Mouse (Mus musculus): Measurements from ENCODE around the gene Gstt3.

The Gstt3 gene

GRCm38 (mm10) chr10:75780769-75781578 lies at the start of gene Gstt3, which contains the start of gene Gm20441:
Gene Gstt3, minus strand, starts transcription at chr10:75781414.
Gene Gm20441, minus strand, starts transcription at chr10:75780954.
- no peak for DNase-seq (ENCODE audit: low read depth, low spot score)

GRCm38 (mm10) chr10:75830275-75830670 lies 49.1 kb upstream of the Gstt3 start:
- no peak for DNase-seq (ENCODE audit: low read depth, low spot score)

- DNase-seq (ENCODE audit: low read depth, low spot score) = no peak
These were observed 48.5 kb upstream of the Gstt3 start for GRCm38 (mm10) chr10:75829529-75830274.

- no peak for DNase-seq (ENCODE audit: low read depth, low spot score)
These were observed 47.3 kb upstream of the Gstt3 start for GRCm38 (mm10) chr10:75828500-75828931.

GRCm38 (mm10) chr10:75827668-75828360 lies 46.6 kb upstream of the Gstt3 start:
- no peak for DNase-seq (ENCODE audit: low read depth, low spot score)

GRCm38 (mm10) chr10:75824530-75824929 lies 43.3 kb upstream of the Gstt3 start:
- DNase-seq (ENCODE audit: low read depth, low spot score) = no peak

- DNase-seq (ENCODE audit: low read depth, low spot score) = no peak
These were observed 42.6 kb upstream of the Gstt3 start for GRCm38 (mm10) chr10:75823782-75824181.

GRCm38 (mm10) chr10:75822443-75822842 lies 41.2 kb upstream of the Gstt3 start, which contains the start of gene Gstt4:
Gene Gstt4, minus strand, starts transcription at chr10:75822543.
- no peak for DNase-seq (ENCODE audit: low read depth, low spot score)

- DNase-seq (ENCODE audit: low read depth, low spot score) = no peak
These were observed 38.7 kb upstream of the Gstt3 start for GRCm38 (mm10) chr10:75819882-75820281.

- no peak for DNase-seq (ENCODE audit: low read depth, low spot score)
These were observed 37.4 kb upstream of the Gstt3 start for GRCm38 (mm10) chr10:75818641-75819040.

- DNase-seq (ENCODE audit: low read depth, low spot score) = no peak
These were observed 23.0 kb upstream of the Gstt3 start for GRCm38 (mm10) chr10:75804217-75804616.

GRCm38 (mm10) chr10:75798176-75798696 lies 17.0 kb upstream of the Gstt3 start, which contains the start of gene Gstt1:
Gene Gstt1, minus strand, starts transcription at chr10:75798584.
- no peak for DNase-seq (ENCODE audit: low read depth, low spot score)

GRCm38 (mm10) chr10:75797619-75798175 lies 16.5 kb upstream of the Gstt3 start:
- no peak for DNase-seq (ENCODE audit: low read depth, low spot score)

- no peak for DNase-seq (ENCODE audit: low read depth, low spot score)
These were observed 15.7 kb upstream of the Gstt3 start for GRCm38 (mm10) chr10:75796731-75797516.

GRCm38 (mm10) chr10:75794880-75795279 lies 13.7 kb upstream of the Gstt3 start:
- no peak for DNase-seq (ENCODE audit: low read depth, low spot score)

- no peak for DNase-seq (ENCODE audit: low read depth, low spot score)
These were observed 9.6 kb upstream of the Gstt3 start for GRCm38 (mm10) chr10:75790773-75791172.

GRCm38 (mm10) chr10:75789841-75790240 lies 8.6 kb upstream of the Gstt3 start:
- DNase-seq (ENCODE audit: low read depth, low spot score) = no peak

- no peak for DNase-seq (ENCODE audit: low read depth, low spot score)
These were observed 8.0 kb upstream of the Gstt3 start for GRCm38 (mm10) chr10:75789081-75789735.

- no peak for DNase-seq (ENCODE audit: low read depth, low spot score)
These were observed 7.1 kb upstream of the Gstt3 start for GRCm38 (mm10) chr10:75788277-75788676.

GRCm38 (mm10) chr10:75785442-75785841 lies 4.2 kb upstream of the Gstt3 start:
- no peak for DNase-seq (ENCODE audit: low read depth, low spot score)

All from WW6 (cell line).